Mouse (Mus musculus) hindbrain, embryonic 13.5 days (tissue): ENCODE results near the gene Hadh. TPM values are rescaled to one million over a fixed set of nuclear protein-coding genes. Genes with fewer than 3 reads are reported as not detected.

ENCODE experiments used
- ATAC-seq: fragments of 200-750 bp; cut with Nextera tagmentation; 2 replicates; pipeline ENCODE4 v1.8.0; 2017; ENCODE audit warnings: moderate TSS enrichment; ENCODE audit not compliant: low FRiP score
- H3K27ac ChIP-seq: fragments of 300-500 bp; sonication (generic); 2 replicates; pipeline ENCODE4 v1.5.1; 2015; ENCODE audit warnings: inconsistent platforms, mild to moderate bottlenecking, moderate library complexity
- H3K27me3 ChIP-seq: fragments of 300-500 bp; sonication (generic); 2 replicates; pipeline ENCODE4 v1.6.1; 2015; ENCODE audit warnings: mild to moderate bottlenecking, inconsistent platforms
- H3K36me3 ChIP-seq: fragments of 300-500 bp; sonication (generic); 2 replicates; pipeline ENCODE4 v1.6.1; 2015; ENCODE audit warnings: mild to moderate bottlenecking, inconsistent platforms
- H3K4me1 ChIP-seq: fragments of 300-500 bp; sonication (generic); replicated peaks from 2 replicates; pipeline ENCODE4 v1.6.1; 2015; ENCODE audit warnings: inconsistent platforms
- H3K4me2 ChIP-seq: fragments of 300-500 bp; sonication (generic); 2 replicates; pipeline ENCODE4 v1.6.1; 2015; ENCODE audit warnings: inconsistent platforms, mild to moderate bottlenecking, moderate library complexity
- H3K4me3 ChIP-seq: fragments of 300-500 bp; sonication (generic); 2 replicates; pipeline ENCODE4 v1.5.1; 2015; ENCODE audit warnings: mild to moderate bottlenecking, inconsistent platforms
- H3K9ac ChIP-seq: fragments of 300-500 bp; sonication (generic); 2 replicates; pipeline ENCODE4 v1.6.1; 2015; ENCODE audit warnings: mild to moderate bottlenecking, inconsistent platforms
- H3K9me3 ChIP-seq: fragments of 300-500 bp; sonication (generic); 2 replicates; pipeline ENCODE4 v1.6.1; 2016; ENCODE audit warnings: inconsistent platforms
- WGBS: fragments of 180-500 bp; shearing (Covaris S2); methylation state at CpG from one replicate; pipeline ENCODE4 v1.1.7; 2015; 5-methylcytosine and 5-hydroxymethylcytosine counted together
- polyA plus RNA-seq: library from polyadenylated mRNA; unstranded; fragments of >200 nt; fragmentation: Nextera tagmentation; extraction: Ambion mirVana; gene quantifications from 2 replicates; pipeline ENCODE4 v1.2.1, GENCODE M21; 2015

Hadh gene
- polyA plus RNA-seq, 1 experiment from 2014 or later, result 34.1 TPM

DNA sequence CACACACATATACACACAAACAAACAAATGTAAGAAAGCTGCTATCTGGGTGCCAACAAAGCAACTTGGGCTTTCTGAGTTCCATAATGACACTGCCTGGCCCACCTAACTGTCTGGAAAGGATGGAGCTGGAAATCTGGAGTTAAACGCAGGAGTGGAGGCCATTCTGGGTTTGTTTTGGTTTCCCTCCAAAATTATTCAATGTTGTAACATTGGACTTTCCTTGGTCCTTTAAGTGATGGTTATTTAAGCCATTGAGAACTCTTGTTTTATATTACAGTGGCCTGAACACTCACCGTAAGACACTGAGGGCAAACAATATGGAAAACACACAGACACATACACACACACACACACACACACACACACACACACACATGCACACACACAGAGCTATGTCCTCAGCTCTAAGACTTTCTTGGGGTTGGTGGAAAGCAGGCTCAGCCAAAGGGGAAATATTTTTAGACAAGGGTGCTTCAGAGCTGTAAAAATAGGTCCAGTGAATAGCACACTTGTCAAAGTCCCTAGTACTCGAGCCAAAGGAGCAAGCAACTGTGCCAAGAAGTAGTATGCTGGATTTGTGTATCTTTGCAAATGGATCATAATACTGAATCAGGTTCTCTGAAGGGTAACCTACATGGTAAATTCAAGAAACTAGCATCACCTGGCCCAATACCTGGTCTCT lies 5.4 kb downstream of the Hadh start:
- H3K4me1 ChIP-seq, result peaks cover 12% of the 10 kb centered on the region
- no peak overlapping the region for H3K9ac ChIP-seq
- H3K4me2 ChIP-seq, result no peak overlapping the region
- no peaks in the 10 kb centered on the region for H3K9me3 ChIP-seq
- no peaks in the 10 kb centered on the region for H3K36me3 ChIP-seq
- H3K27me3 ChIP-seq, result 0 out of 2 replicates have a peak, but pooled peaks cover 3% of the 10 kb centered on the region
- H3K4me3 ChIP-seq, result no peak overlapping the region
- no peak overlapping the region for H3K27ac ChIP-seq
- ATAC-seq, result no peak
- WGBS, result 94% methylated on average over 3 of the region's 3 CpGs

DNA sequence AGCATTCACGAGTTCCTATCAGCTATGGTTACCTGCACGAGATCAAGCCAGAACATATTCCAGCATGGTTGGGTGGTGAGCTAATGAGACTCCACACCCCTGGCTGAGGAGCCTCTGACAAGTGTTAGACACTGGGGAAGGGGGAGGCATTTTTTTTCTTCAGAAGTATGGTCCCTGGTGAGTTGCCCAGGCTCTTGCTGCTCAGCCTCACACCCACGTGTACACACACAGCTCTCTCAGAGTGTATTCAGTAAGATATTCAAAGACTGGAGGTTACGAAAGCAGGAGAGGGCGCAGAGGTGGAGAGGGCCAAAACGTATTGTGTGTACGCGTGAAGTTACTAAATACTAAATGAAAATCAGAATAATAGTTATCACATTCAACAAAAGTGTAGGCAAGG lies 6.4 kb downstream of the Hadh start:
- no peak overlapping the region for H3K4me2 ChIP-seq
- H3K9me3 ChIP-seq, result no peaks in the 10 kb centered on the region
- ATAC-seq, result no peak
- peaks cover 2% of the 10 kb centered on the region; the same call in 1 of the 2 replicates for H3K4me1 ChIP-seq
- no peaks in the 10 kb centered on the region for H3K27me3 ChIP-seq
- 87% methylated on average over 8 of the region's 8 CpGs for WGBS
- H3K36me3 ChIP-seq, result no peaks in the 10 kb centered on the region
- H3K9ac ChIP-seq, result no peak overlapping the region
- no peak overlapping the region for H3K27ac ChIP-seq
- H3K4me3 ChIP-seq, result no peak overlapping the region

DNA sequence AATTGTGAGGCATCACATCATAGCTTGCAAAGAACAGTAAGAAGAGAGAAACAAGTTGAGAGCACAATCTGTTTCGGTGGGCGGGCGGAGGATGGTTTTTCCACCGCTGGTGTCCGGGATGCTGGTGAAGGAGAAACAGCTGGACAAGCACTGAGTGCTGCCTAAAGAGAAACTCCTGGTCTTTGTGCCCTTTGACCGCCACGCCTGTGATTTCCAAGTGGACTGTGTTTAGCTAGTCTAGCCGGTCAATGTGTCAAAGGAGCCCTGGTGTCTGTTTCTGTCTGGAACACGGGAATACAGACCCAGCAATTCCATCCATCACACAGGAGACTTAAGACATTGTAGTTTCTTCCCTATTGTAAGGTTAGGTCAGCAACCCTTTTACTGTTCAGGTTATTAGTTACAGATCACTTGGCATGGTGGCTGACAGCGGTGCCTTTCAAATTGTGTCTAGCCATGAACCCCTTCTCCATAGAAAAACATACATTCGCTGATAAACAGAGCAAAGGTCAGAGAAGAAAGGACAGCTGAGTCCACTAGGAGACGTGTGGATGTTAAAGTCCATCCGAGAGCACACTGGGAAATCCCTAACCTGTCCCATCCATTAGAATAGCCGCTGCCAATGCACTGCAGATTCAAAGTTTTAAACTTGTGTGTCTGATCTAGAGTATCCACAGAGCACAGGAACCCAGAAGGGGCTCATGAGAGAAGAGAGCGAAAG lies 8.0 kb downstream of the Hadh start:
- Histone ChIP-seq H3K9me3 (no peaks in the 10 kb centered on the region), H3K9ac (no peak overlapping the region), H3K4me3 (no peak overlapping the region), H3K27me3 (no peaks in the 10 kb centered on the region), H3K4me1 (no peaks in the 10 kb centered on the region), H3K27ac (no peak overlapping the region), H3K4me2 (no peak overlapping the region), H3K36me3 (no peaks in the 10 kb centered on the region)
- ATAC-seq, result no peak
- WGBS, result 44% methylated on average over 15 of the region's 15 CpGs

DNA sequence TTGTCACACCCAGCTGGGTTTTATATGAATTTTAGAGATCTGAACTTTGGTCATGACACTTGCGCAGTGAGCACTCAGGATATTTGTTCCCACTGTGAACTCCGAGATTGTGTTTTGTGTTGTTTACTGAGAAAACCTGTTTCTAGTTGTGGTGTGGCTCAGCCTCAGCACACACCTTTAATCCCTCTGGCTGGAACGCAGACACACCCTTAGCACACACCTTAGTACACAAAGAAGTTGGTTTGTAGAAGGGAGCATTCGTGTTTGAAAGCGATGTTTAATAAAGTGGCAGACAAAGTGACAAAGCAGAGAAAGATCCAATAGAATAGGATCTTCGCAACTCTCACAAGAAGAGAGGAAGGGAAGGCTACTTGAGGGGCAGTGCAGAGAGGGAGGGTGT lies 11.5 kb downstream of the Hadh start:
- H3K27me3 ChIP-seq, result no peaks in the 10 kb centered on the region
- ATAC-seq, result no peak
- H3K4me3 ChIP-seq, result no peak overlapping the region
- no peaks in the 10 kb centered on the region for H3K9me3 ChIP-seq
- H3K4me2 ChIP-seq, result no peak overlapping the region
- H3K4me1 ChIP-seq, result no peaks in the 10 kb centered on the region
- WGBS, result 95% methylated on average over 6 of the region's 6 CpGs
- no peaks in the 10 kb centered on the region for H3K36me3 ChIP-seq
- no peak overlapping the region for H3K9ac ChIP-seq
- no peak overlapping the region for H3K27ac ChIP-seq

DNA sequence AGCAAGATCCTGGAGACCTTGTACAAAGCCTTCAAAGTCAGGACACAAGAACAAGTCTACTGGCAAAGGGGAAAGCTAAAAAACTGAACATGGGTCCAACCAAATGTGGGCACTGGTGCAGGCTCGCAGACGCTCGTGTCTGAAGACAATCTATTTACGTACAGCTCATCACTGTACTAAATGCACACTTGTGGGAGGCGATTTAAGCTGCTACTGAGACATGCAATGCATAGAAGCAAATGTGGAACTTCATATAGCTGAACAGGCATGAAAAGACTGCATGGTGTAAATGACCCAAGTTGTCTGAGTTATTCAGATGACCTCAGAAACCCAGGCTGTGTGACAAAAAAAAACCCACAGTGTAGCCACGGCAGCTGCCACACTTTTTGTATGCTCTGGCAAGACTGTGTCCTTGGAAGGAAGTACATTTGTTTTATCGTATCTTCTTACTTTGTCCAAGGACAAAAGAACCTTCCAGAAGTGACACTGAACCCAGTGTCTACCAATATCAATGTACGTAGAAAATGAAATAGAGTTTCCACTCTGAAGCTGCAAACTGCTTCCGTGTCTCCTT lies 12.4 kb downstream of the Hadh start:
- no peak for ATAC-seq
- Histone ChIP-seq H3K27me3 (no peaks in the 10 kb centered on the region), H3K4me3 (no peak overlapping the region), H3K27ac (no peak overlapping the region), H3K9me3 (no peaks in the 10 kb centered on the region), H3K4me1 (no peaks in the 10 kb centered on the region), H3K9ac (no peak overlapping the region), H3K36me3 (no peaks in the 10 kb centered on the region), H3K4me2 (no peak overlapping the region)
- 94% methylated on average over 9 of the region's 9 CpGs for WGBS

DNA sequence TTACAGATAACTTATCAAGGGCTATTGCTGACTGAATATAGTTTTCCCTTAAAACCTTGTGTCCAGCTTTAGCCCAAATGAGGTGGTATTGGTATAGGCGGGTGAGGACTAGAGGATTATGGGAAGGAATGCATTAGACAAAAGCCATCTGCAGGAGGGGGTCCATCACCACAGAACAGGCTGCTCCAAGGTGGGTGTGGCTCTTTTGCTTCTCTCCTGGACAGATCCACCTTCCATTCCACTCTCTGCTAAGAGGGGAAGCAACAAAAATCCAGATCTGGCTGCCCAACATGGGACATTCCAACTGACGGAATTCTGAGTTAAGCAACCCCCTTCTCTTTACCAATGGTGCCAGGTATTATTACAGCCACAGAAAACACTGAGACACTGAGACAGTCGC lies 13.0 kb downstream of the Hadh start:
- H3K9me3 ChIP-seq, result no peaks in the 10 kb centered on the region
- no peaks in the 10 kb centered on the region for H3K36me3 ChIP-seq
- no peaks in the 10 kb centered on the region for H3K4me1 ChIP-seq
- ATAC-seq, result no peak
- H3K27ac ChIP-seq, result no peak overlapping the region
- WGBS, result 85% methylated on average over 3 of the region's 3 CpGs
- H3K4me3 ChIP-seq, result no peak overlapping the region
- no peak overlapping the region for H3K9ac ChIP-seq
- H3K27me3 ChIP-seq, result no peaks in the 10 kb centered on the region
- no peak overlapping the region for H3K4me2 ChIP-seq

DNA sequence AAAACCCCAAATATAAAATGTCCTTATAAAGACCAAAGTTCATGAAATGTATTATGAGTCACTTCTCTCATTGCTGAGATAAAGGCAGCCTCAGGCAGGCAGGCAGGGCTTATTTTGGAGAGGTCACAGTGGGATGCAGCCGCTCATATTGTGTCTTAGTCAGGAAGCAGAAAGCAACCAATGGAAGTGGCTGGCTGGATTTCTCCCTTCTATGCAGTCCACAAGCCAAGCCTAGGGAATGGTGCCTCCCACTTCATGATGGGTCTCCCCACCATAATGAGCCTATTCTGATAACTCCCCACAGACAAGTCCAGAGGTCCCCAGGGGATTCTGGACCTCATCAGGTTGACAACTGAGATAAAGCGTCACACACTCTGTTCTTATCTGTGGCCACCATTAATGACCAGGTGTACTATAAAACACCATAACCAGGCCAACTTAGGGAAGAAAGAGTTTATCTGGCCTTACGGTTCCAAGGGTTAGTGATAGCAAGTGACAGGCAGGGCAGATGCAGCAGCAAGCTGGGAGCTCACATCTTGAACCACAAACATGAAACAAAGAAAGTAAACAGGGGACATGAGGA lies 16.4 kb downstream of the Hadh start:
- no peaks in the 10 kb centered on the region for H3K9me3 ChIP-seq
- no peaks in the 10 kb centered on the region for H3K36me3 ChIP-seq
- H3K27ac ChIP-seq, result no peak overlapping the region
- H3K4me2 ChIP-seq, result no peak overlapping the region
- no peak overlapping the region for H3K4me3 ChIP-seq
- no peak for ATAC-seq
- H3K4me1 ChIP-seq, result no peaks in the 10 kb centered on the region
- WGBS, result 100% methylated on average over 3 of the region's 3 CpGs
- no peak overlapping the region for H3K9ac ChIP-seq
- no peaks in the 10 kb centered on the region for H3K27me3 ChIP-seq

DNA sequence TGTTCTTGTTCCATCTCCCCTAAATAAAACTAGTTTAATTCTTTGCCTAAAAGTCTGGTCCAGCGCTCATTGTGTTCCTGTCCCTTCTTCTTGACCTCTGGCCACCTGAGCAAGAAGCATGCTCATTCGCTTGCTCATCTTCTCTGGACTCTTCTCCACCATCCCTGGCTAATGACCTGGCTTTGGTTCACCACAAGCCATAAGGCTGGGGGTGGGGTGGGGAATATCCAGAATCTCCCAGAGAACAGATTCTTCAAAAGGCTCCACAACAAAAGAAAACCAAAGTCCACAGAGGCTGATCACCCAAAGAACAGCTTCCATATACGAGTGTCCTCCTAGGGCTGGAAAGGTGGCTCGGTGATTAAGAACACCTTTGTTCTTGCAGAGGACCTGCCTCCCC lies 16.9 kb downstream of the Hadh start:
- Histone ChIP-seq H3K36me3 (no peaks in the 10 kb centered on the region), H3K4me2 (no peak overlapping the region), H3K9me3 (no peaks in the 10 kb centered on the region), H3K27ac (no peak overlapping the region), H3K9ac (no peak overlapping the region), H3K4me1 (no peaks in the 10 kb centered on the region), H3K27me3 (no peaks in the 10 kb centered on the region), H3K4me3 (no peak overlapping the region)
- WGBS, result 92% methylated on average over 4 of the region's 4 CpGs
- no peak for ATAC-seq

DNA sequence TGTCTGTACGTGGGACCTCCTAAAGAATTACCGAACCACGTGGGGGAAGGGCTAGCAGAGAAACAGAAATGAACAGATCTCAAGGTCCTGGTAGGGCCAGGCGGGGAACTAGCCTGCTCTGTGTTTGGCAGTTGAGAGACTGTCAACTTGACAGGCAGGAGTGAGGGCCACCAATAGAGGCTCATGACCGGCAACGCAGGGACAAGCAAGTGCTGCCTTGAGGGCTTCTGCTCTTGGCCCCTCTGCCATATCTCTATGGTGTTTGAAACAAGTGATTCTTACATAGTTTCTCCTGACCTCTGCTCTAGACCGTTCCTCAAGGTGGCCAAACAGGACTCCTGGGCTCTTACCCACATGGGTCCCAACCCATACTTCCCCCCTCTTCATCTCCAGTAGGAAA lies 20.3 kb downstream of the Hadh start:
- 93% methylated on average over 7 of the region's 7 CpGs for WGBS
- Histone ChIP-seq H3K27me3 (no peaks in the 10 kb centered on the region), H3K9me3 (no peaks in the 10 kb centered on the region), H3K36me3 (no peaks in the 10 kb centered on the region), H3K4me2 (no peak overlapping the region), H3K9ac (no peak overlapping the region), H3K27ac (no peak overlapping the region), H3K4me1 (no peaks in the 10 kb centered on the region), H3K4me3 (no peak overlapping the region)
- no peak for ATAC-seq

DNA sequence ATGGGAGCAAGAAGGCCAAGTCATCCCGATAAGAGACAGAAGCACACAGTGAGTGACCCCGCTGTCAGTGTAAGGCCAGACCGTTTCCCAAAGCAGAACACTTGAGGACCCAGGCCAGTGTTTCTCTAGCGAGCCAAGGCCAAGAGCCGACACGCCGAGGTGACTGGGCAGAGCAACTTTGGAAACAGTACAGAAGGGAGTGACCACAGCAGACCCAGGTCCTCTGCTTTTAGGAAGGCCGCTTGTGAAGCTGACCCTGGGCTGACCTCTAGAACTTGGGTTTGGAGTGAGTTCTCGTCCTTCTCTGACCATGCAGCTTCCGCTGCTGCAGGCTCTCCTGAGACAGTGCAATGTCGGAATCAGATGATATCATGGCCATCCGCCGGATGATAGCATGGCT lies 20.9 kb downstream of the Hadh start:
- Histone ChIP-seq H3K9me3 (no peaks in the 10 kb centered on the region), H3K9ac (no peak overlapping the region), H3K27me3 (no peaks in the 10 kb centered on the region), H3K27ac (no peak overlapping the region), H3K4me1 (no peaks in the 10 kb centered on the region), H3K4me2 (no peak overlapping the region), H3K4me3 (no peak overlapping the region), H3K36me3 (no peaks in the 10 kb centered on the region)
- 90% methylated on average over 13 of the region's 13 CpGs for WGBS
- ATAC-seq, result no peak

DNA sequence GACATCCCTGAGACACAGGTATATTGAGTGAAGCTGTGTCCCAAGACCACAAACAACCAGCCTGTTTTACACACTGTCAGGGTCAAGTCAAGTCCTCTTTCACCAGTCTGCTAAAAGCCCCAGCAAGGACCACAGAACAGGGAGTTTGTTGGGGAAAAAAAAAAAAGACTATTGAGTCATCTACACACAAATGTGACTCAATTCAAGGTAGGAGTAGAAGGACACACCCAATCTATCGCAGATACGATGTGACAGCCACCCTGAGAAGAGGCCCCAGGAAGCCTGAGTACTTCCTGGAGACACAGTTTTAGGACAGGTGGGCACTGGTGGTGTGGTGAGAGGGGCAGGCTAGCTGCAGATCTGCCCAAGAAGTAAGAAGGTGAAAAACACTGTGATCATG lies 21.6 kb downstream of the Hadh start:
- 88% methylated on average over 2 of the region's 2 CpGs for WGBS
- Histone ChIP-seq H3K27me3 (no peaks in the 10 kb centered on the region), H3K4me1 (no peaks in the 10 kb centered on the region), H3K9ac (no peak overlapping the region), H3K4me2 (no peak overlapping the region), H3K4me3 (no peak overlapping the region), H3K9me3 (no peaks in the 10 kb centered on the region), H3K27ac (no peak overlapping the region), H3K36me3 (no peaks in the 10 kb centered on the region)
- ATAC-seq, result no peak

DNA sequence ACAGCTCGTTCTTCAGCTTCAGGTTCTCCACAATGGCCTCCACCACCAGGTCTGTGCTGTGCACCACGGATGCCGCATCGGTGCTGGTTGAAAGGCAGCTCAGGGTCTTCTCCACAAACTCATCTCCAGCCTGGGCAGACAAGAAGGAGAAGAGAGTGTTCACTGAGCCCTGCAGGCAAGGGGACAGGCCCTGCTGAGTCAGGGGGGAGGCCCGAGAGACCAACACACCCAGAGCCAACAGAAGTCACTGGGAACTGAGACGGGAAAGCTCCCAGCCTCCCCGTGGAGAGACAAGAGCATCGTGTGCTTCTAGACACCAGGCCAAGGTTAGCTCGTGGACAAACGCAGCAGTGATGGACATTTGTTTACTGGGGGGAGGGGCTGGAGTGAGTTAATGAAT lies 23.5 kb downstream of the Hadh start:
- Histone ChIP-seq H3K4me2 (no peak overlapping the region), H3K36me3 (no peaks in the 10 kb centered on the region), H3K27me3 (no peaks in the 10 kb centered on the region), H3K9ac (no peak overlapping the region), H3K27ac (no peak overlapping the region), H3K9me3 (no peaks in the 10 kb centered on the region), H3K4me1 (no peaks in the 10 kb centered on the region), H3K4me3 (no peak overlapping the region)
- 87% methylated on average over 10 of the region's 10 CpGs for WGBS
- ATAC-seq, result no peak
